Mouse (Mus musculus) olfactory bulb, adult 2 months (tissue): ENCODE measurements around the gene Vmn1r70. TPM values are rescaled to one million over a fixed set of nuclear protein-coding genes. Genes with fewer than 3 reads are reported as not detected.

Experiments
- H3K27ac ChIP-seq: fragments of 200-500 bp; 2 replicates; pipeline ENCODE4 v1.5.1; 2012; ENCODE audit warnings: low read depth, low read length; ENCODE audit not compliant: insufficient read depth
- H3K4me1 ChIP-seq: fragments of 200-500 bp; 2 replicates; pipeline ENCODE4 v1.6.1; 2012; ENCODE audit warnings: low read length; ENCODE audit not compliant: control insufficient read depth, insufficient read depth
- H3K4me3 ChIP-seq: fragments of 200-500 bp; 2 replicates; pipeline ENCODE4 v1.5.1; 2012; ENCODE audit warnings: mild to moderate bottlenecking, low read depth, low read length, moderate library complexity; ENCODE audit not compliant: insufficient read depth
- CTCF ChIP-seq: fragments of 200-500 bp; IDR thresholded peaks from 2 replicates; pipeline ENCODE4 v1.5.1; 2012; ENCODE audit warnings: low read depth, mild to moderate bottlenecking, low read length, moderate library complexity; ENCODE audit not compliant: insufficient read depth
- POLR2A ChIP-seq: fragments of 200-500 bp; IDR thresholded peaks from 2 replicates; pipeline ENCODE4 v1.6.1; 2012; ENCODE audit warnings: mild to moderate bottlenecking, low read depth, low read length, moderate library complexity; ENCODE audit not compliant: insufficient read depth
- WGBS: fragments of 180-500 bp; shearing (Covaris S2); methylation state at CpG from one replicate; pipeline ENCODE4 v1.1.7; 2018; 5-methylcytosine and 5-hydroxymethylcytosine counted together
- polyA plus RNA-seq: library from polyadenylated mRNA; stranded (reverse); fragments of >200 nt; gene quantifications from 2 replicates; pipeline ENCODE4 v1.2.4, GENCODE M21; 2012; ENCODE audit warnings: low replicate concordance; ENCODE audit not compliant: missing spikeins, insufficient read depth, insufficient read length

Gene Vmn1r70
- not detected in 2 replicates for polyA plus RNA-seq

- no peak within 1 kb of the TSS for H3K27ac ChIP-seq
- 80% methylated on average over 1 of the region's 1 CpGs for WGBS
- H3K4me3 ChIP-seq, result no peak within 1 kb of the TSS
- no peaks in the 10 kb centered on the region for H3K4me1 ChIP-seq
- TF ChIP-seq POLR2A (no peak), CTCF (no peak)
Observed at GRCm38 (mm10) chr7:10631232-10631631, at the start of gene Vmn1r70. TSS of gene Vmn1r70 (plus strand) at chr7:10631532.

GRCm38 (mm10) chr7:10613559-10613958 lies 17.8 kb upstream of the Vmn1r70 start, which contains the start of gene Vmn1r69:
TSS of gene Vmn1r69 (minus strand) at chr7:10613659.
- Histone ChIP-seq H3K4me1 (no peaks in the 10 kb centered on the region), H3K4me3 (no peak within 1 kb of the TSS), H3K27ac (no peak within 1 kb of the TSS)
- TF ChIP-seq CTCF (no peak), POLR2A (no peak)

Other genes with a start within 250 kb of the Vmn1r70 start
- gene Vmn1r67, start 188.2 kb upstream of the Vmn1r70 start, polyA plus RNA-seq, result not detected in 2 replicates
- gene Zik1, start 136.1 kb upstream of the Vmn1r70 start, polyA plus RNA-seq, result not detected in 2 replicates
- gene Vmn1r68, start 73.0 kb upstream of the Vmn1r70 start, polyA plus RNA-seq, result not detected in 2 replicates
- gene Vmn1r69, start 17.9 kb upstream of the Vmn1r70 start, polyA plus RNA-seq, result not detected in 2 replicates
- not detected in 2 replicates for gene Nlrp4b, start 56.3 kb downstream of the Vmn1r70 start, polyA plus RNA-seq
- gene Vmn1r71, start 122.8 kb downstream of the Vmn1r70 start, polyA plus RNA-seq, result not detected in 2 replicates